Mouse (Mus musculus): ENCODE measurements around the gene Socs7.

The Socs7 gene

GRCm38 (mm10) chr11:97418834-97419539, 56.6 kb downstream of the Socs7 start:
- no peak for DNase-seq (ENCODE audit: low spot score)

- no peak for DNase-seq (ENCODE audit: low spot score)
Observed at GRCm38 (mm10) chr11:97419540-97419900, 57.2 kb downstream of the Socs7 start.

- DNase-seq (ENCODE audit: low spot score): no peak
Observed at GRCm38 (mm10) chr11:97422507-97422906, 60.2 kb downstream of the Socs7 start.

GRCm38 (mm10) chr11:97424092-97424692, 61.8 kb downstream of the Socs7 start:
- no peak for DNase-seq (ENCODE audit: low spot score)

GRCm38 (mm10) chr11:97424802-97425201, 62.5 kb downstream of the Socs7 start:
- no peak for DNase-seq (ENCODE audit: low spot score)

- DNase-seq (ENCODE audit: low spot score): peak; percentile 93
Observed at GRCm38 (mm10) chr11:97427794-97428725, 65.7 kb downstream of the Socs7 start.

- no peak for DNase-seq (ENCODE audit: low spot score)
Observed at GRCm38 (mm10) chr11:97428726-97429077, 66.4 kb downstream of the Socs7 start.

GRCm38 (mm10) chr11:97429615-97430014, 67.3 kb downstream of the Socs7 start:
- DNase-seq (ENCODE audit: low spot score): no peak

GRCm38 (mm10) chr11:97432015-97432414, 69.7 kb downstream of the Socs7 start:
- peak; percentile 72 for DNase-seq (ENCODE audit: low spot score)

GRCm38 (mm10) chr11:97432983-97433539, 70.7 kb downstream of the Socs7 start:
- DNase-seq (ENCODE audit: low spot score): no peak

- no peak for DNase-seq (ENCODE audit: low spot score)
Observed at GRCm38 (mm10) chr11:97434121-97434520, 71.8 kb downstream of the Socs7 start.

- DNase-seq (ENCODE audit: low spot score): peak; percentile 95
Observed at GRCm38 (mm10) chr11:97434704-97435454, 72.5 kb downstream of the Socs7 start.

- DNase-seq (ENCODE audit: low spot score): peak; percentile 59
Observed at GRCm38 (mm10) chr11:97435808-97436491, 73.6 kb downstream of the Socs7 start.

- peak; percentile 77 for DNase-seq (ENCODE audit: low spot score)
Observed at GRCm38 (mm10) chr11:97437745-97438144, 75.4 kb downstream of the Socs7 start.

- no peak for DNase-seq (ENCODE audit: low spot score)
Observed at GRCm38 (mm10) chr11:97438868-97439267, 76.5 kb downstream of the Socs7 start.

GRCm38 (mm10) chr11:97439935-97440334, 77.6 kb downstream of the Socs7 start:
- peak; percentile 45 for DNase-seq (ENCODE audit: low spot score)

GRCm38 (mm10) chr11:97440441-97440881, 78.1 kb downstream of the Socs7 start:
- peak; percentile 54 for DNase-seq (ENCODE audit: low spot score)

- no peak for DNase-seq (ENCODE audit: low spot score)
Observed at GRCm38 (mm10) chr11:97441036-97441657, 78.8 kb downstream of the Socs7 start.

GRCm38 (mm10) chr11:97441658-97442125, 79.3 kb downstream of the Socs7 start:
- no peak for DNase-seq (ENCODE audit: low spot score)

GRCm38 (mm10) chr11:97442891-97443675, 80.7 kb downstream of the Socs7 start:
- DNase-seq (ENCODE audit: low spot score): no peak
